Mouse (Mus musculus) megakaryocyte-erythroid progenitor cell, adult 5-6 weeks (primary cell): ENCODE results near the gene Zbtb5. TPM values are rescaled to one million over a fixed set of nuclear protein-coding genes. Genes with fewer than 3 reads are reported as not detected.
A peak's percentile ranks its signal among the peaks of the same experiment; 100 is the strongest.
"Not testable (repeated sequence)": the region's sequence is repeated elsewhere in the genome, so short reads cannot be mapped to it uniquely, and the experiment has no call there.

Experiments
- ATAC-seq: replicated peaks from 2 replicates; pipeline ENCODE4 v1.8.0; 2016; ENCODE audit warnings: mild to moderate bottlenecking, inconsistent platforms; ENCODE audit not compliant: severe bottlenecking, poor library complexity, low FRiP score, low TSS enrichment
- total RNA-seq, 2 experiments: library from RNA; stranded (forward) in 1 of 2; stranded (reverse) in 1 of 2; fragments of 200-1000, 215-1000 nt in 1 of 2; fragments of >200 nt in 1 of 2; fragmentation: Nextera tagmentation in 1 of 2; gene quantifications; 2 replicates each; pipeline ENCODE4 v1.2.3; 2014 to 2017

Gene Zbtb5
- total RNA-seq, 2 experiments from 2014 or later = 8.0 to 9.2 TPM

GRCm38 (mm10) chr4:45013537-45013936 is 1.3 kb upstream of the Zbtb5 start:
- ATAC-seq = no peak

DNA sequence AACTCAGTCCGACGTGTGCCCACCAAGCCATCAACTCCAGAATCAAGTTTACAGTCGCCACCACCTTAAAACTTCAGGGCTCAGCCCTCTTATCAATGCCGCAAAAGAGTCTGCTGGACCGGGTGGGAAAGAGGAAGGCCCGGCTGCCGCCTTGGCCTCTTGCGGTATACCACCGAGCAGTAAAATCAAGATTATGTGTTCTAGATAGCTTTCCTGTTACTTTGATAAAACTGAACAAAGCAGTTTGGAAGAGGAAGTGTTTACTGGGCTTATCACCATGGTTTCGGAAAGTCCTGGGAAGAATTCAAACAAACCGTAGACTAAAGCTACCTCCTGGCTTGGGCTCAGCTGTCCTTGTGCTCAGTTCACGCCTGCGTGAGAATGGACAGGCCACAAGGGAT is 819 bp upstream of the Zbtb5 start:
- ATAC-seq = peak; percentile 15

DNA sequence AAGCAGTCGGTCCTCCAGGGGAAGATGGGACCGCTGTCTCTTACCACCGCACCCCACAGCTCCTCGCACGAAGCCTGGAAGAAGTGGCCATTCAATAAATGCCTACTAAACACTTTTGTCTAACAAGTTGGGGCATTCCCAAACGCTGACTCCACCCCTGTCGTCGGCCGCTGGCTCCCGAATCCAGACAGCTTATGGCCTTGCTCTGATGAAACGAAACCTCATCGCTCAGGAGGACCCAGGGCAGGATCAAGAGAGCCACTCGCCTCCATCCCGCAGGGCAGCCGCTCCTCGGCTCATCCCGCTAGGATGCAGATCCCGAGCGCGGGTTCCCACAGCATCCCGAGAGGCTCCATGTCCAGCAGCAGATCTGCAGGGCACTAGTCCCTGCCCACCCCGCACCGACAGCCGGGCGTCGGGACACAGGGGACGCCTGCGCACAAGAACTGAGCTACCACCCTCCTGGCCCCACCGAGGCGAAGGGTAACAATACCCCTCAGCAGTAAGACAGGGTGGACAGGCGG is 569 bp downstream of the Zbtb5 start:
- ATAC-seq = peak; percentile 22

- no peak for ATAC-seq
Observed at GRCm38 (mm10) chr4:45010806-45011415, 1.3 kb downstream of the Zbtb5 start.

GRCm38 (mm10) chr4:45005452-45005851 is 6.8 kb downstream of the Zbtb5 start:
- no peak for ATAC-seq

DNA sequence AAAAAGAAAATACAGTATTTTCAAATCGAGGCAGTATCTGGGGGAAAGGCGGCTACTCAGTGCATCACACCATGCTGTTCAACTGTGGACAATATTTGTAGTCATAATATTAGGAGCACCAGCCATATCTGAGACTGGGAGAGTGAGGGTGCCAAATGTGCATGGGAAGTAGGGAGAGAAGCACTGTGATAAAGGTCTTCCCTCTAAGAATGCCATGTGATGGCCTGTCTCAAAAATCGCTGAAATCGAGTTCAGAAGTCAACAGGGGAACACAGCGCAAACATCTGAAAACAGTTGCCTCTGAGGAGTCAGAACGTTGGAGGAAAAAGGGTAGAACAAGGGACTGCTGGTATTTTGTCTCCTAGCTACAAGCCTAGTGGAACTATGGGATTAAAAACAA is 12.2 kb downstream of the Zbtb5 start:
- no peak for ATAC-seq

- no peak for ATAC-seq
Observed at GRCm38 (mm10) chr4:44998071-44998470, 14.1 kb downstream of the Zbtb5 start.

DNA sequence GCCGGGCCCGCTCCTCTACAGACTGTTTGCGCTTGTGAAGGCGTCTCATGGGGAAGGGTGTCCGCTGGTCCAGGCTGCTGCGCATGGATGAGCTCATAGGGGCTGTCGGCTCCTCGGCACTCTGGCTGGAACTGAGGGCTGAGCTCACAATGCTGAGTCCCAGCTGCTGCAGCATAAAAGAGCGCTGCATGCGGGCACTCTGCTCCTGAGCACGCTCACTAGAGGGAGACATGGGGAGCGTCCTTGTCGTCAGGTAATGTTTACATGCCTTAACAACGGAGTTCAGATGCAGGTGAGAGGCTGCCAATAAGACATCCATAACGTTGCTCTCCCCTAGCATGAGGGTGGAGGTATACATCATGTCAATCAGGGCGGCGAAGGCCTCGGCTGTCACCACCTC is 17.4 kb downstream of the Zbtb5 start:
- ATAC-seq = no peak

- peak; percentile 97 for ATAC-seq
Observed at GRCm38 (mm10) chr4:44993847-44994246, 18.4 kb downstream of the Zbtb5 start.

DNA sequence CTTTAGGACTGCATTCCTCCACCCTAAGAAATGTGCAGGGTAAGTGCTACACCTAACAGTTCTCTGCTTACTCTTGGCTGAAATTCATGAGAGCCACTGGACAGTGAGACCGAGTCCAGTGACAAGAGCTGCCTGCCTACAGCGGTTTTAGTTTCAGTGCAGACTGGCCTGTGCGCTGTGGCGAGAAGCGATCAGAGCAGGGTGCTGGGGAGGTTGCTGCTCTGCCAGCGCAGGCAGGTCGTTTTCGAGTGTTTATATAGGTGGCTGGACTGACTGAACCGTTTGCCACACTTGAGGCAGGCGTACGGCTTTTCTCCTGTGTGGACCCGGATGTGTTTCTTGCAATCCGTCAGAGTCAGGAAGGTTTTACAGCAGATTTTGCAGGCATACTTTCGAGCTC is 19.0 kb downstream of the Zbtb5 start:
- not testable (repeated sequence) for ATAC-seq

DNA sequence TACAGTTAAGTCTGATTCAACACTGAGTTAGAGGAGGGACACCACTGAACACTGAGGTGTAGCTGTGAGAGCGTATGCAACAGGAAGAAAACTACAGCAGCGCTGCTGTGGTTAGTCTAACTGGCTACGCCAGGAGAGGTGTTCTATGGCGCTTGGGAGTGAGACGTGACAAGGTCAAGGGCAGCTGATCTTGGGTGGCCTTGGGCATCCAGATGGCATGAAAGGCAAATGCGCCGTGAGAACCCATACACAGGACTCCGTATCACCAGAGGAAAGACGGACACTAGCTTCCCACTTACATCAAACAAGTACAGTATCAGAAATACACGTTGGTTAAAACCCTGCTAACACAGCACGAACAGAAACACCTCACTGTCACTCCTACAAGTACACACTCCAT is 19.9 kb downstream of the Zbtb5 start:
- not testable (repeated sequence) for ATAC-seq

- ATAC-seq = no peak
Observed at GRCm38 (mm10) chr4:44990560-44990959, 21.7 kb downstream of the Zbtb5 start.

DNA sequence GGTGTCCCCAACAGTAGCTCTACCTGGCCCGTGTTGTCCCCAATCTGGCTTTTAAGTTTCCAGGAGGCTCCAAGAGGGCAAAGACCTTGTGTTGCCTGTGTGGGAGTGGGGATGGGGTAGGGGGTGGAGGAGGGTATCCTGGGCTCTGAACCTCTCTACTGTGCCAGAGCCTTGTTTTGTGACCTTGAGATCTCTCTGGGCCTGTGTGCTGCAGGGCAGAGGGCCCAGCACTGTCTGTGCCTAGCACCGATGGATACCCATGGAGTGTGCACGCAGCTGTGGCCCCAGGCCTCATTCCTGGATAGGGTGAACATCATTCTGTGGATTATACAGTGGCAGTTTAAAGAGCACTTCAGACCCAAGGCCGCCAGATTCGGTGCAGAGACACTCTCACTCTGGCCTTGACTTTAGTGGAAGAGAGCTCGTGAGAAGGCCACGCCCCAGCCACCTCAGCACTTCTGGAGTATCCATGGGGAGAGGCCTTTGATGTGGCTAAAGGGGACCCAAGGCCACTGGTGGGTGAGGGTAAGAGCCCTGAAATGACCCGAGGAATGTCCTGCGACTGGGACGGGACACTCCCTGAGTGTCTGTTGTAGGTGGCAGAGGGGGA is 29.0 kb downstream of the Zbtb5 start:
- no peak for ATAC-seq

DNA sequence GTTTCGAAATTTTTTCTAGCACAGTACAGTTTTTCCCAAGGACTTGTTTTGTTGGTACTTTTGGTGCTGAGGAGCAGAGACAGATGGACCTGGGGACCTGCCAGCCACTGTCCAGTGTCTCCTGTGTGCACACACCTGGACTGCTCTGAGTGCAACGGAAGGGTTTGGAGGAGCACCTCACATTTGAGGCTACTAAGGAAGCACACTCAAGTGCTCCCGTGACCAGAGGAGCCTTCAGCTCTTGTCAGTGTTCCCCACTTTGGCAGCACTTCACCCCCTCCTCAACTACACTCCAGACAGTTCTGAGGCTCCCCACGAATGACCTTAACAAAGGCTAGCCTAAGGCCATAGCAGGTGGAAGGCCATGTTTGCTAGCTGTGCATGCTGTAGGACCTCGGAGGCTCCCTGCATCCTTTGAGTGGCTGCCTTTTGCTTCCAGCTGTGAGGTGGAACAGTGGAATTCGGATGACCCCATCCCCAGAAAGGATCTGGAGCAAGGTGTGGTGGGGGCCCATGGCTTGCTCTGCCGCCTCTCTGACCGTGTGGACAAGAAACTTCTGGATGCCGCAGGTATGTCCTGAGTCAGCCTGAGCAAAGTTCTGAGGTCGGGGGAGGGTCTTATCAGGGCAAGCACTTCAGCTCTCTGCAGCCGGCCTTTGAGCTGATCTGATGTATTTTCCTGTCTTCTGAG is 29.6 kb downstream of the Zbtb5 start:
- ATAC-seq = no peak

- ATAC-seq = no peak
Observed at GRCm38 (mm10) chr4:44981974-44982287, 30.3 kb downstream of the Zbtb5 start.

DNA sequence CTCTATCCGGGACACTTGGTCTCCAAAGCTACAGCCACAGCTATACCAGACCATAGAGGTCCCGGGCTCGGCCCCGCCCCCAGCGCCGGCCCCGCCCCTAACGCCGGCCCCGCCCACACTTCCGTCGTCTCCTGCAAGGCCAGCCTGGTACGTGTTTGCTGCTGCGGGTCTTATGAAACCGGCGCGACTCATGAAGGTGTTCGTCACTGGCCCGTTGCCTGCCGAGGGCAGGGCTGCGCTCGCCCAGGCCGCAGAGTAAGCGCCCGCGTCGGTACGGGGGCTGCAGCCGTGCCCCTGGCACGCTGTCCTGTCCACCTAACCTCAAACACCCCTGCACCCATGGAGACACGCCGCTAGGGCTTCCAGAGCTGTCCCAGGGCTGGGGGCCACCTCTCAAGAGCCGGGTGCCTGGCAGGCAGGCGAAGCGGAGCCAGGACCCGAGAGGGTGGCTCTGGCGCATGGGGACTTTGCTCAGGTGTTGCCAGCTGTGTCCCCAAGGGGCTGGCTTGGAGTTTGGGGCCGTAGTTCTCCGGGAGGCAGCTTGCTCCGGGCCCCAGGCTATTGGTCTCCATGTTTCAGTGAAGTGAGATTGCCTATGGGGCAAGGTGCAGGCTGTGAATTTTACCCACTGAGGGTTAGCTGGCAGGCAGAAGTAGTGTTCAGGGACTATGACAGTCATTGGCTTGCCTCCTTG is 30.8 kb downstream of the Zbtb5 start, which contains the start of gene Grhpr:
Grhpr (plus strand) TSS at position 116 of the 694 bp plus-strand sequence.
- peak; percentile 83 for ATAC-seq

GRCm38 (mm10) chr4:44979794-44980338 is 32.3 kb downstream of the Zbtb5 start:
- no peak for ATAC-seq

DNA sequence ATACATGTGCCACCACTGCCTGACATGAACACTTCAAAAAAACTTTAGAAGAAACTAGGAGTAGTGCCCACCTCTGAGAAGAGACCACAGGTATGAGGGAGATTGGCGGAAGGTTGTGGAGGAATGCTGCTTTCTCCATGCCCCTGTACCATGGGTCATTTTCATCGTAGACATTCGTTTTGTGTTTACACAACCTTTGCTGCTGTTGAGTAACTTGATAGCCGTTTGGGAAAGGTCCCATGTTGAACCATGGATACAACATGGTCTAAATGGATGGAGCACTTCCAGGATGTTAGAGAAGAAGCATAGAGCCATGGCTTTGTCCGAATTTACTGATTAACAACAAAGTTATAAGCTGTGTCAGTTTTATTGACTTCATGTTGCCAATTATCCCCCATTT is 34.0 kb downstream of the Zbtb5 start:
- ATAC-seq = no peak

DNA sequence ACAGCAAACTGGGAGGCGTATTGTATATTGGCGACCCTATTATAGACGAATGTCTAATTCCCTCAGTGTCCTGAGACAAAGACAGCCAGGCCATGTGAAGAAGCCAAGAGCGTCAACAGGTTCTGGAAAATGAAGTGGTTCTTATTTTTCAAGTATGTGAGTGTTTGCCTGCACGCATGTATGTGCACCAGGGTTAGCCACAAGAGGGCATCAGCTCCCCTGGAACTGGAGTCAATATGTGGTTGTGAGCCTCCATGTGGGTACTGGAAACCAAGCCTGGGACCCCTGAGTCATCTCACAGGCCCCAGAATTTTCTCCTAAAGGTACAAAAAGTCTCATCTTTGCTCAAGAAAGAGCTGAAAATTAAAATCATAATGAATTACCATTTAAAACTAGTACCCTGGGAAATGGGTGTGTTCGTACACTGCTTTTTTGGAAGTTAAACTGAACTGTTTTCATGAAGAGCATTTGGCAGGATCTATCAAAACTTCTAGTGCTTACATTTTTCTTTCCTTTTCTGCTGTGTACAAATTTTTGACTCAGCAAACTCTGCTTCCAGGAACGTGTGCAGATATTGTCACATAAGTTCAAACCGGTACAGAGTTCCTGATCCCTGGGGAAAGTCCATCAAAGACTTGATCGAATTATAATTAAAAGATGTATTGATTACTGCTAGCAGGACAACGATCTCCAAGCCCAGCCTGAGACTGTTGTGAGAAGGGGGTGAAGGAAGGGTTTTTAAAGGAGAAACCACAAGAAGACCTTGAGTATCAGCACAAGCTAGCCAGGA is 35.1 kb downstream of the Zbtb5 start:
- no peak for ATAC-seq
